Mouse (Mus musculus): ENCODE data around the gene Nfat5. TPM values are rescaled to one million over a fixed set of nuclear protein-coding genes. Genes with fewer than 3 reads are reported as not detected.

Gene Nfat5
- total RNA-seq, 2 experiments from 2014 or later = 46.3 to 60.9 TPM

GRCm38 (mm10) chr8:107390476-107391135 is 97.3 kb downstream of the Nfat5 start:
- intact Hi-C loops (cut with DNase I) = no loop called here
- DNase-seq (ENCODE audit: low spot score in 2 of 2) = no peak

- no peak for DNase-seq (ENCODE audit: low spot score in 2 of 2)
- intact Hi-C loops (cut with DNase I) = no loop called here
These were observed 97.9 kb downstream of the Nfat5 start for GRCm38 (mm10) chr8:107391136-107391516.

DNA sequence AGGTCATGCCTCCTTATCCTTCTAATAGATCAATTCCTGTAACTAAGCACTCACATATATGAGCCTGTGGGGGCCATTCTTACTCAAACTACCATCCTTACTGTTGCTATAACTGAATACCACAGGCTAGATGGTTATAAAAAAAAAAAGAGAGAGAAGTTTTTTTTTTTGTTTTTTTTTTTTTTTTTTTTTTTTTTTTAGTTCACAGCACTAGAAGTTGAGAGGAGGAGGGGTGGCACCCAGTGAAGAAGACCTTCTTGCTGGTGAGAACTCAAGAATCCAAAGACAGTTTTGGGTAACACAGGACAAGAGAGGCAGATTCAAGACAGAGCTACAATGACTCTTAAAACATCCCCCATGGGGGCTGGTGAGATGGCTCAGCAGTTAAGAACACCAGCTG is 102.1 kb downstream of the Nfat5 start:
- intact Hi-C loops (cut with DNase I) = no loop called here
- no peak for DNase-seq (ENCODE audit: low spot score in 2 of 2)

- DNase-seq (ENCODE audit: low spot score in 2 of 2) = no peak
- intact Hi-C loops (cut with DNase I) = no loop called here
These were observed 102.9 kb downstream of the Nfat5 start for GRCm38 (mm10) chr8:107396106-107396670.

DNA sequence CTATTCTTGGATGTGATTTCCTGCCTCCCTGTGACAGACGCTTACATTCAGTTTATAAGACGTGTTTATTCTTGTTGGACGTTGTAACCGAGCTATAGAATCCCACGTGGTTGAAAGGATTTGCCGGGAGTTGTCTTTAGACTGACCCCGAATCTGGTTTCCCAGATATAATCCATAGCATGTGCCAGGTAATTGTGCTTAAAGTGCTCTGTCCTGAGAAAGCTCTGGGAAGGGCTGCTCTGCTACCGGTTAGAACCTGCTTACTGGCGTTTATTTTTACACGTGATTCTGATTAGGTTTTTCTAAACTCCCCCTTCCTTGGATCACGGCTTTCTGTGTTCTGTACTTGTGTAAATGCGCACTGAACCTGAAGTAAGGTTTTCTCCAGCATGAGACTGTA is 104.4 kb downstream of the Nfat5 start:
- intact Hi-C loops (cut with DNase I) = no loop called here
- no peak for DNase-seq (ENCODE audit: low spot score in 2 of 2)

DNA sequence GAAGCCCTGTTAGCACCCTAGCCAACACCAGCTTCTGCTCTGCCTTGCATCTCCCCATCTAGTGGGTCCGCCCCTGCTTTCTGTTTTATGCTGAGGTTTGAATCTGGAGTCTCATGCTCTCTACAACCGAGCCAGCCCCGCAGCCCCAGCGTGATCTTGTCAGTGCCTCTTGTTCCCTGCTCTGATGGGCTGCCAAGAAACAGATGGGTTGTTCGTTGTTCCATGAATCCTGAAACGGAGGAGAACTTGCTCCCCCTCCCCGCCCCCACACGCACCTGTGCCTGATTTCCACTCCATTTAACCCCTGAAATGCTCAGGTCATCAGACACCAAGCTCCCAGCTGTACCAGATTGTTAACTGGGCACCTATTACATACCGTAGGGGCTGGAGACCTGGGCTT is 106.2 kb downstream of the Nfat5 start:
- intact Hi-C loops (cut with DNase I) = no loop called here
- no peak for DNase-seq (ENCODE audit: low spot score in 2 of 2)

DNA sequence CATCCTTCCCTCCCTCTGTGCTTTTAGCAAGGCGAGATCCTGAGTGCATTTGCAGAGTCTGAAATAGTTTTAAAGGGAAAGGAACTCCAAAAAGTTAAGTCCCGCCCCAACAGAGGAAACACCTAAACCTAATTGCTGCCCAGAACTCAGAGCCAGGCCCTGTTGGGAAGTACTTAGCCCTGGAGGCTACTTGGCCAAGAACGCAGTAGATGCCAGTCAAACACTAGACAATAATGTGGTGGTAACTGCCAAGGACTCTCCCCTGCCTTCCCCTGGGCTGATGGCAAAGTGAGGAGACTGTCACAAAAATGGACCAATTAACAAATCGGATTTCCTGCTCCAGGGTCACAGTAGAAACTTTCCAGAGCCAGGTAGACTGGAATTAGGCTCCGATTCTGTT is 108.6 kb downstream of the Nfat5 start:
- intact Hi-C loops (cut with DNase I) = no loop called here

DNA sequence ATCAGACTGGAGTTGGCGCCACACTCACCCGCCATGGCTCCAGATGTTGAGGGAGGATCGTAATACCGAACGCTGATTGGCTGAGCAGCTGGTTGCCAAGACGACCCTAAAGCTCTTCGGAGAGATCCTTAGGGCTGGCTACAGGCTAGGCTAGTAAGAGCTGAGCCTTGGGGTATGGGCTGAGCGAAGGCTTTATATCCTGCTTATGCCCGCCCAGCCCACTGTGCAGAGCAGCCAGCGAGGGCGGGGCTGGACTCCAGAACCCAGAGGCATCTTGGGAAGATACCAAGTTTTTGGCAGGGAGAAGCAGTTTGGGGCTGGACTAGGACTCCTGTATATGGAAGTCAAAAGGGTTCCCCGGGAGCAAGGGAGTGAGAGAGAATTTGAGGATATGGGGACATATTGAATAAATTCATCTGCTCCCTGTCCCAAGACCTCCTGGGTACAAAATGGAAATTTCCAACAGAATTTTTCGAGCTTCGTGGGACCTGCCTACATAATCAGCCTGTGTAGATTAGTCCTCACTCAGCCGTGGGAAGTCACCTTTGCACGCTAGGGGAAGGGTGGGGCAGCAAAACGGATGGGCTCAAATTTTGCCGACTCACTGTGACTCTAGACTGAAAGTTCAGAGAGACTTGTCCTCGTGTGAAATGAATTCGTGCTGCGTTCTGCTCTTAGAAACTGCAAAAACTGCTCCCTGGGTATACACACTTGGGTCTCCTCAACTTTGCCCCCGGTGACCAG is 109.9 kb downstream of the Nfat5 start, which contains the start of gene Nqo1:
Gene Nqo1 (minus strand): TSS at position 169 of the 744 bp plus-strand sequence.
- intact Hi-C loops (cut with DNase I) = no loop called here
- peak; percentile 52 to 53 for DNase-seq (ENCODE audit: low spot score in 2 of 2)

More for the DNA sequence above, 108.6 kb downstream of the Nfat5 start:
- DNase-seq (ENCODE audit: low spot score in 2 of 2) = no peak

DNA sequence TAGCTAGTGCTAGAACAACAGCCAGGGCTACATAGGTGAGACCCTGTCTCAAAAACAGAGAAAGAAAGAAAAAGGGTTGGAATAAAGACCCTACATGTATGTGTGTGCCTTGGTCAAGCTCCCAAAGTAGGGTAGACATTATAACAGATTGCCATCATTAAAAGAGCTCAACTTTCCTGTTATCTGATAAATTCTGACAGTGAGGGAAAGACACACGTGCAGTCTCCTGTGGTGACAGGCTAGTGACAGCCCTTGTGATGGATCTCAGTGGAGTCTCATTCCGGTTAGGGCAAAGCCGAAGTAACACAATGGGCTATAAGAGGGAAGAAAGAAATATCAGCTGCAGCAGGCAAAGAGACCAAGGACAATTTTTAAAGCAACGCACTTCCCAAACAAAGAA is 110.8 kb downstream of the Nfat5 start:
- intact Hi-C loops (cut with DNase I) = no loop called here
- DNase-seq (ENCODE audit: low spot score in 2 of 2) = no peak

- intact Hi-C loops (cut with DNase I) = no loop called here
- DNase-seq (ENCODE audit: low spot score in 2 of 2) = no peak
These were observed 112.7 kb downstream of the Nfat5 start for GRCm38 (mm10) chr8:107405935-107406334.

DNA sequence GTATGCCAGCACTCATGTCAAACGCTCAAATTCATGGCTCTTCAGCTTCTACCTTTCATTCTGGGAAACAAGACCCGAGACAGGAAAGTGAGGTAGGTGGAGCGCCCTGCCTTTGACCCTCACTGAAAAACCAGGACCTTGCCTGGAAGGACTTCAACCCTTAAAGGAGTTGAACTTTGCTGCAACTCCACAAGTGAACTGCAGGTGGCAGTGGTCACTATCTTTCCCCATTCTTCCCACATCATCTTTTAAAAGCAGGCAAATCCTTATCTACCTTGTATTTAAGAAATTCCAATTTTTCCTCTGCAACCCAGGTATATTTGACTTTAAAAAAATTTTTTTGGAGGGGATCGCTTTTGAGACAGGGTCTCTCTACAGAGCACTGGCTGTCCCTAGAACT is 118.1 kb downstream of the Nfat5 start:
- no peak for DNase-seq (ENCODE audit: low spot score in 2 of 2)
- intact Hi-C loops (cut with DNase I) = no loop called here

- intact Hi-C loops (cut with DNase I) = no loop called here
- DNase-seq (ENCODE audit: low spot score in 2 of 2) = no peak
These were observed 119.3 kb downstream of the Nfat5 start for GRCm38 (mm10) chr8:107412552-107412951.

- DNase-seq (ENCODE audit: low spot score in 2 of 2) = no peak
- intact Hi-C loops (cut with DNase I) = no loop called here
These were observed 120.6 kb downstream of the Nfat5 start for GRCm38 (mm10) chr8:107413881-107414280.

DNA sequence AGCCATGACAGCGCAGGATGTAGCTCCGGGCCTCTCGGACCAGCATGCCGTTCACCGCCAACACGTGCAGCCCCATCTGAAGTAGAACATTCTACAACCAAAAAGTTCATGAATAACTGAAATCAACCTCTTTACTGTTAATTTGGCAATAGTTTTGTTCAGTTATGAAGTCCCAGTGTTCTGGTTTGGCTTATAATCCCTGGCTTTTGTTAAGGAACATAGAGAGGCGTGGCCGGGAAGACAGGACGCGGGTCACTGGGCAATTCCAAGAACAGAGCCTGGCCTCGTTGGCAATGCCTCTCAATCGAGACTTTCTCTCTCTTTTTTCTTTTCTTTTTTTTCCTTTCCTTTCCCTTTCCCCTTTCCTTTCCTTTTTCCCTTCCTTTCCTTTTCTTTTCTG is 123.7 kb downstream of the Nfat5 start:
- intact Hi-C loops (cut with DNase I) = no loop called here

GRCm38 (mm10) chr8:107424176-107424575 is 130.9 kb downstream of the Nfat5 start:
- DNase-seq (ENCODE audit: low spot score in 2 of 2) = no peak
- intact Hi-C loops (cut with DNase I) = loop anchor here (5.0 kb wide), 1 partner anchor 37 kb away; no protein-coding TSS in a partner anchor

More for the DNA sequence above, 123.7 kb downstream of the Nfat5 start:
- no peak for DNase-seq (ENCODE audit: low spot score in 2 of 2)

GRCm38 (mm10) chr8:107424597-107425229 is 131.4 kb downstream of the Nfat5 start, which contains the start of gene Nob1:
Gene Nob1 (minus strand): TSS chr8:107425051.
- DNase-seq (ENCODE audit: low spot score in 2 of 2) = peak; percentile 97 to 98
- intact Hi-C loops (cut with DNase I) = loop anchor here (5.0 kb wide), 2 partner anchors 37 to 322 kb away; no protein-coding TSS in a partner anchor

- DNase-seq (ENCODE audit: low spot score in 2 of 2) = no peak
- intact Hi-C loops (cut with DNase I) = loop anchor here (5.0 kb wide), 1 partner anchor 323 kb away; no protein-coding TSS in a partner anchor
These were observed 131.9 kb downstream of the Nfat5 start for GRCm38 (mm10) chr8:107425230-107425597.

Measured in left cerebral cortex, postnatal 36 days (tissue).